Mouse (Mus musculus) MEL-GATA-1-ER (cell line): Measurements from ENCODE around the gene Zfp128.
A peak's percentile ranks its signal among the peaks of the same experiment; 100 is the strongest.
"Not testable (repeated sequence)": the region's sequence is repeated elsewhere in the genome, so short reads cannot be mapped to it uniquely, and the experiment has no call there.

Experiments used
- DNase-seq: peaks from one replicate; pipeline ENCODE4 v3.0.0-alpha.2; 2012; ENCODE audit warnings: low read depth; ENCODE audit errors: extremely low read depth

Zfp128 gene

GRCm38 (mm10) chr7:12921705-12922465 is 40.9 kb downstream of the Zfp128 start, which contains the start of gene Rps5:
TSS of gene Rps5 (plus strand) at chr7:12922290.
- peak; percentile 97 for DNase-seq

- DNase-seq, result no peak
Observed at GRCm38 (mm10) chr7:12922729-12923128, 41.8 kb downstream of the Zfp128 start.

- no peak for DNase-seq
Observed at GRCm38 (mm10) chr7:12926316-12926715, 45.3 kb downstream of the Zfp128 start.

- no peak for DNase-seq
Observed at GRCm38 (mm10) chr7:12927191-12927680, 46.3 kb downstream of the Zfp128 start, which contains the start of gene Rnf225. TSS of gene Rnf225 (plus strand) at chr7:12927416.

- no peak for DNase-seq
Observed at GRCm38 (mm10) chr7:12927693-12928589, 47.0 kb downstream of the Zfp128 start.

GRCm38 (mm10) chr7:12933615-12934140 is 52.7 kb downstream of the Zfp128 start:
- DNase-seq, result no peak

GRCm38 (mm10) chr7:12934808-12935207 is 53.8 kb downstream of the Zfp128 start:
- DNase-seq, result no peak

- not testable (repeated sequence) for DNase-seq
Observed at GRCm38 (mm10) chr7:12937254-12937803, 56.4 kb downstream of the Zfp128 start.

- DNase-seq, result no peak
Observed at GRCm38 (mm10) chr7:12940599-12940998, 59.6 kb downstream of the Zfp128 start.
